Mouse (Mus musculus) thymus, postnatal 10 days (tissue): ENCODE data around the gene Hvcn1.
A peak's percentile ranks its signal among the peaks of the same experiment; 100 is the strongest.
"Not testable (repeated sequence)": the region's sequence is repeated elsewhere in the genome, so short reads cannot be mapped to it uniquely, and the experiment has no call there.

Experiments
- DNase-seq, 2 experiments: peaks; one replicate each; pipeline ENCODE4 v3.0.0; 2021; ENCODE audit warnings: low spot score in 2 of 2

Hvcn1 gene

GRCm38 (mm10) chr5:122201904-122202303 lies 4.7 kb upstream of the Hvcn1 start:
- DNase-seq, result no peak

GRCm38 (mm10) chr5:122204180-122204579 lies 2.4 kb upstream of the Hvcn1 start:
- no peak for DNase-seq

- peak; percentile 65 to 74 for DNase-seq
Observed at GRCm38 (mm10) chr5:122208909-122209308, 2.3 kb downstream of the Hvcn1 start.

GRCm38 (mm10) chr5:122209591-122210368 lies 3.2 kb downstream of the Hvcn1 start:
- DNase-seq, result peak; percentile 71

GRCm38 (mm10) chr5:122210890-122211289 lies 4.3 kb downstream of the Hvcn1 start:
- no peak for DNase-seq

GRCm38 (mm10) chr5:122212125-122212524 lies 5.5 kb downstream of the Hvcn1 start:
- no peak for DNase-seq

GRCm38 (mm10) chr5:122212820-122213219 lies 6.2 kb downstream of the Hvcn1 start:
- not testable (repeated sequence) for DNase-seq

GRCm38 (mm10) chr5:122213861-122214260 lies 7.3 kb downstream of the Hvcn1 start:
- DNase-seq, result no peak

GRCm38 (mm10) chr5:122217636-122218035 lies 11.0 kb downstream of the Hvcn1 start:
- DNase-seq, result no peak

GRCm38 (mm10) chr5:122218109-122218905 lies 11.7 kb downstream of the Hvcn1 start:
- DNase-seq, result no peak

- DNase-seq, result peak in 1 of 2 experiments; percentile 42
Observed at GRCm38 (mm10) chr5:122218928-122219327, 12.3 kb downstream of the Hvcn1 start.

GRCm38 (mm10) chr5:122219655-122220629 lies 13.3 kb downstream of the Hvcn1 start:
- DNase-seq, result peak; percentile 78

- no peak for DNase-seq
Observed at GRCm38 (mm10) chr5:122221085-122221484, 14.5 kb downstream of the Hvcn1 start.

- no peak for DNase-seq
Observed at GRCm38 (mm10) chr5:122224291-122224690, 17.7 kb downstream of the Hvcn1 start.

GRCm38 (mm10) chr5:122228271-122228765 lies 21.7 kb downstream of the Hvcn1 start:
- no peak for DNase-seq

- no peak for DNase-seq
Observed at GRCm38 (mm10) chr5:122228772-122229171, 22.2 kb downstream of the Hvcn1 start.

- no peak for DNase-seq
Observed at GRCm38 (mm10) chr5:122230816-122231215, 24.2 kb downstream of the Hvcn1 start.

GRCm38 (mm10) chr5:122231431-122231830 lies 24.8 kb downstream of the Hvcn1 start:
- DNase-seq, result no peak

GRCm38 (mm10) chr5:122232004-122232403 lies 25.4 kb downstream of the Hvcn1 start:
- no peak for DNase-seq

- DNase-seq, result no peak
Observed at GRCm38 (mm10) chr5:122233077-122233581, 26.5 kb downstream of the Hvcn1 start.

GRCm38 (mm10) chr5:122233695-122234094 lies 27.1 kb downstream of the Hvcn1 start:
- DNase-seq, result no peak
